Mouse (Mus musculus) cerebellum, postnatal 14 days (tissue): ENCODE measurements at regions not wholly inside any gene's neighbourhood (a gene's known extent, or its start where the extent isn't known, plus 50 kb on each side); places are given as distances from the start of the nearest gene placed in this dataset.

Experiments
- DNase-seq, 2 experiments: peaks; one replicate each; pipeline ENCODE4 v3.0.0; 2021; ENCODE audit warnings: mixed read lengths in 2 of 2

DNA sequence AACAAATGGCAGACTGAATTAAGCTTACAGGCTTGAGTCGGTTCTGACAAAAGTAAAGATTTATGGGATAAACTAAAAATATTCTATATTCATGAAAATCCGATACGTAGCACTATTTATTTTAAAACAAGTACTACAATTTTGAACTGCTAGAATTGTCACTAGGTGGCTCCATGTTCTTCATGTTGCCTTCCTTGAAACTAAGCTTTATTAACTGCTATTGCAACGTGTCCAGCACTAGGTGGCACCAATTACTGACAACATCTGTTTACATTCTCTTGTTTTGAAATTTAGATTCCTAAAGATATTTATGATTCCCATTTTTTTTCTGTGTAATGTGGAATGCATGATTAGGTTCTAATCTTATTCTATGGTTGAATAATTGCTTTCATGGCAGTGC is 60.1 kb downstream of the Fam47c start:
- DNase-seq, result peak; percentile 0 to 49
